Mouse (Mus musculus) MEL (cell line): ENCODE measurements around the gene Hemk1.

Experiments
- CTCF ChIP-seq, 3 experiments: IDR thresholded peaks in 2 of 3; conservative IDR thresholded peaks in 1 of 3; 2 replicates each; pipeline ENCODE4 v1.5.1; 2011 to 2012; ENCODE audit warnings: low read length in 3 of 3, low read depth in 2 of 3, mild to moderate bottlenecking in 2 of 3, improper control_type of control experiment in 1 of 3, inconsistent platforms in 1 of 3, mixed read lengths in 1 of 3, moderate library complexity in 1 of 3; ENCODE audit not compliant: control insufficient read depth in 1 of 3, insufficient read depth in 1 of 3, poor library complexity in 1 of 3, severe bottlenecking in 1 of 3
- EP300 ChIP-seq, 2 experiments: IDR thresholded peaks; 2 replicates each; pipeline ENCODE4 v1.6.1; 2011; ENCODE audit warnings: improper control_type of control experiment in 2 of 2, low read length in 2 of 2, low read depth in 1 of 2, mild to moderate bottlenecking in 1 of 2
- POLR2A ChIP-seq, 2 experiments: IDR thresholded peaks; 2 replicates each; pipeline ENCODE4 v1.6.1; 2011 to 2012; ENCODE audit warnings: low read length in 2 of 2, mild to moderate bottlenecking in 2 of 2, control low read depth in 1 of 2, improper control_type of control experiment in 1 of 2, low read depth in 1 of 2, moderate library complexity in 1 of 2; ENCODE audit not compliant: control insufficient read depth in 1 of 2, insufficient read depth in 1 of 2, poor library complexity in 1 of 2

DNA sequence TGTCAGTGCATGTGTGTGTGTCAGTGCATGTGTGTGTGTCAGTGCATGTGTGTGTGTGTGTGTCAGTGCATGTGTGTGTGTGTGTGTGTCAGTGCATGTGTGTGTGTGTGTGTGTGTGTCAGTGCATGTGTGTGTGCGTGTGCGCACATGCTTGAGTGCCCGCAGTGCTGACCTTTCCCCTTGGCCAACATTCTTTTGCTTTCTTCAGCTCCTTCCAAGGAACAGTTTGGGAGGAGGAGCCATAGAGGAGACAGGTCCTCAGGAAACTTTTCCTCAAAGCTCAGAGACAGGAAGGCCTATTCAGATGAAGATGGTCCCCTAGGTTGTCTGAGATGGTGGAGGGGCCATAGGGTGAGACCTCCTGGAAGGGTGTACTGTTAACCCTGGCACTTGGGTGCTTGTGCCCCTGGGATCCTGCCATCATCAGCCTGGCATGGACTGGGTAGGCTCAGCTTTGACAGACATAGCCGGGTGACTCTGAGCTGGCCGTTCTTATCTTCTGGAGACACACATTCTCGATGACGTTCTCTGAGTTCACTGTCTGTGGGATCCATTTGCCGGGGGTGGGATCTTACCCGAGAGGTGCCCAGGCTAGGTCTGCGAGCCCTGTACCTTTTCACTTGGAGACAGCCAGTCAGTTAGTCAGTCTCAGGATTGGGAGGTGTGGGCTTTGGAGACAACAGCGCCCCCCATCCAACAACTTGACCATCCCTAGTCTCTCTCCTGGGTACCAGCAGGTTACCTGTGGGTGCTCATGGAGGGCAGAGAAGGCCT is 30.9 kb downstream of the Hemk1 start:
- TF ChIP-seq CTCF (IDR thresholded peaks at IDR 0.05 in 2 of 3, conservative IDR thresholded peaks at IDR 0.05 in 1 of 3; ENCODE audit: control insufficient read depth in 1 of 3, insufficient read depth in 1 of 3, low read depth in 2 of 3, low read length in 3 of 3, poor library complexity in 1 of 3, severe bottlenecking in 1 of 3) = peak in 2 of 3 experiments; percentile 5 to 23; a peak in 2 of 6 replicates
- TF ChIP-seq POLR2A (IDR thresholded peaks at IDR 0.05; ENCODE audit: control insufficient read depth in 1 of 2, insufficient read depth in 1 of 2, low read depth in 1 of 2, low read length in 2 of 2, poor library complexity in 1 of 2) = no peak
- peak; percentile 52 to 58 for TF ChIP-seq EP300 (IDR thresholded peaks at IDR 0.05; ENCODE audit: low read depth in 1 of 2, low read length in 2 of 2)
